Mouse (Mus musculus): ENCODE measurements around the gene Lypd5. TPM values are rescaled to one million over a fixed set of nuclear protein-coding genes. Genes with fewer than 3 reads are reported as not detected.

The Lypd5 gene
- polyA plus RNA-seq, 1 experiment from 2014 or later = not detected

GRCm38 (mm10) chr7:24372786-24373185, 23.8 kb downstream of the Lypd5 start:
- Histone ChIP-seq H3K36me3 (no peaks in the 10 kb centered on the region), H3K27ac (no peak overlapping the region), H3K4me2 (replicated peaks) (no peak overlapping the region), H3K27me3 (peaks cover 12% of the 10 kb centered on the region), H3K9ac (no peak overlapping the region), H3K4me3 (no peak overlapping the region), H3K4me1 (peaks cover 19% of the 10 kb centered on the region), H3K9me3 (no peaks in the 10 kb centered on the region)
- WGBS = 65% methylated on average over 4 of the region's 4 CpGs
- ATAC-seq (ENCODE audit: insufficient number of reproducible peaks, insufficient read depth, low FRiP score, low TSS enrichment) = no peak

DNA sequence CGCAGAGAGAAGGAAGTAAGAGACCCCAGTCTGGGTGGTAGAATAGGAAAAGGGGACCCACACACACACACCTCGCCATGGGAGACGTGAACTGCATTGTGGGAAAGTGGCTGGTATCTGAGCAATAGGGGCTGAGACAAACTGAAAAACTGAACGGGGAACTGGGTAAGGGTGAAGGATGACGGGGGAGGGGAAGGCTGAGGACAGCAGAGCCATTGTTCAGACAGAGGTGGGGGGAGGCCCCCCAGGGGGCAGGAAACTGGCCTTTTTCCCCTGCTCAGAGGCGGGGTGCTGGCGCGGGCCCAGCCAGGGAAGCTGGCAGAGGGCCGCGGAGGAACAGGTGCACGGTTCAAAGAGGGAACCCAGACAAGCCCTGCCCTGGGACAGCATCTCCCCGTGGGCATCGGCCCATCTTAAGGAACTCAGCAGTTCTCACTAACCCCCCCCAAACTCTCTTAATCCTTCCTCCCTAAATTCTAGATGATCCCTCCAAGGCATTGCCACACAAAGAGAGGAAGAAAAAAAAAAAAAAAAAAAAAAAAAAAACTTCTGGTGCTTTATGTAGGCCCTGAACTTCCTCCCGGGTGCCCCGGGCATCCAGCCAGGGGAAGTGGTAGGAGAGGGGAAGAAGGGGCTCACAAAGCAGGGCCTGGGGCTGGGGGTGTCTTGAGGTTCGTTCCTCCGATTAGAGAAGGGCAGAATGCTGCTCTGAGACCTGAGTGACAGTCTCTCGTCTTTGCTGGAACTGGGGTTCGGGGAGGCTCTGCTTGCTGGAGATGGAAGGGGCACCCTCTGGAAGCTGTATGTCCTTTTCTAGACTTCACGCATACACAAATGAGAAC, 24.8 kb downstream of the Lypd5 start:
- no peak overlapping the region for H3K9ac ChIP-seq
- H3K9me3 ChIP-seq = no peaks in the 10 kb centered on the region
- H3K4me3 ChIP-seq = no peak overlapping the region
- 40% methylated on average over 15 of the region's 20 CpGs for WGBS
- ATAC-seq (ENCODE audit: insufficient number of reproducible peaks, insufficient read depth, low FRiP score, low TSS enrichment) = no peak
- peaks cover 22% of the 10 kb centered on the region for H3K4me1 ChIP-seq
- peaks cover 12% of the 10 kb centered on the region for H3K27me3 ChIP-seq
- 0 out of 2 replicates have a peak overlapping the region, but pooled peaks have one; percentile 3 for H3K4me2 ChIP-seq (replicated peaks)
- peak overlapping the region; percentile 63; the same call in 1 of the 2 replicates for H3K27ac ChIP-seq
- H3K36me3 ChIP-seq = no peaks in the 10 kb centered on the region

DNA sequence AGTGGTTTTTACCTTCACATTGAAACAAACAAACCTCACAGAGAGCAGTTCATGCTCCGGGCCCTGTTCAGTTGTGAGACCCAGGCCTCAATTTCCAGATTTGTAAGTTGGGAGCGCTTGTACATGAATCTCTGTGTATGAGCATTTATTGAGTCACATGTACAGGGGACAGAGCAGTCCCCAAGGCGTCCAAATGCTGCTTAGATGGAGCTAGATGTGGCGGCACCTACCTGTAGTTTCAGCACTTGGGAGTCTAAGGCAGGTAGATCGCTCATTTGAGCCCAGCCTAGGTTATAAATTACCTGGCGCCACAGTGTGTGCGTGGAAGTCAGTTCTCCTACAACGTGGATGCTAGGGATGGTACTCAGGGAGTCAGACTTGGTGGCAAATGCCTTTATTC, 27.5 kb downstream of the Lypd5 start:
- Histone ChIP-seq H3K27me3 (peaks cover 12% of the 10 kb centered on the region), H3K9me3 (no peaks in the 10 kb centered on the region), H3K36me3 (no peaks in the 10 kb centered on the region), H3K27ac (no peak overlapping the region), H3K4me2 (replicated peaks) (no peak overlapping the region), H3K9ac (no peak overlapping the region), H3K4me1 (peaks cover 33% of the 10 kb centered on the region), H3K4me3 (no peak overlapping the region)
- no peak for ATAC-seq (ENCODE audit: insufficient number of reproducible peaks, insufficient read depth, low FRiP score, low TSS enrichment)
- 86% methylated on average over 8 of the region's 8 CpGs for WGBS

GRCm38 (mm10) chr7:24377091-24377865, 28.3 kb downstream of the Lypd5 start:
- 8% methylated on average over 49 of the region's 49 CpGs for WGBS

DNA sequence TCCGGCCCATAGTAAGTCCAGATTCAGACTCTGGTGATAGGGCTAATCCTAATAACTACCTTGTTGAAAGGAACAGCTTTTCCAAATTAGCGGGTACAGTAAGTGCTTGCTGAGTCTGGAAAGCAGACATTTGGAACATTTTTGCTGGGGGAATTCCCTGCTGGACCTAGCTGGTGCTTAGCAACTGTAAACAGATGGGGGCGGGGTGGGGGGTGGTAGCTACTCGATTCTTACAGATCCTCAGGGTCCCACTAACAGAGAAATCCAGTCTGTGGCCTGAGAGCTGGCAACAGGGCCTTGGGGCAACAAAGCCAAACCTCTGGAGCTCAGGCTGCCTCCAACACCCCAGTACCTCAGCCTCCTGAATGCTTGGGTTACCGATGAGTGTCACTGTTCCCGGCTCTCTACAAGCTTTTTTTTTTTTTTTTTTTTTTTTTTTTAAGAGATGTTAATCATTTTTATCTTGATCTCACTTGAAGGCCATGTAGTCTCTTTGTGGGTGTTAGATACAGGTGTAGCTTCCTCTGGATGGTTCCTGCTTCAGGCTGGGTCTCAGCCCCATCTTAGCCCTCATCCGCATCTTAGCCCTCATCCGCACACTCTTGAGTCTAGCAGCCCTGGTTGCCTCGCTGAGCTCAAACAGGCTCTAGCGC, 29.2 kb downstream of the Lypd5 start:
- WGBS = 55% methylated on average over 10 of the region's 10 CpGs
- Histone ChIP-seq H3K9me3 (no peaks in the 10 kb centered on the region), H3K9ac (no peak overlapping the region), H3K27me3 (peaks cover 12% of the 10 kb centered on the region), H3K4me2 (replicated peaks) (0 out of 2 replicates have a peak overlapping the region, but pooled peaks have one; percentile 56), H3K4me3 (no peak overlapping the region), H3K27ac (0 out of 2 replicates have a peak overlapping the region, but pooled peaks have one; percentile 57), H3K4me1 (peaks cover 32% of the 10 kb centered on the region), H3K36me3 (no peaks in the 10 kb centered on the region)
- no peak for ATAC-seq (ENCODE audit: insufficient number of reproducible peaks, insufficient read depth, low FRiP score, low TSS enrichment)

More at GRCm38 (mm10) chr7:24377091-24377865, 28.3 kb downstream of the Lypd5 start:
- Histone ChIP-seq H3K9ac (peak overlapping the region; percentile 33), H3K27me3 (peaks cover 12% of the 10 kb centered on the region), H3K9me3 (no peaks in the 10 kb centered on the region), H3K4me1 (peaks cover 33% of the 10 kb centered on the region), H3K4me2 (replicated peaks) (peak overlapping the region; percentile 56), H3K27ac (0 out of 2 replicates have a peak overlapping the region, but pooled peaks have one; percentile 46), H3K36me3 (no peaks in the 10 kb centered on the region), H3K4me3 (peak overlapping the region; percentile 18)
- ATAC-seq (ENCODE audit: insufficient number of reproducible peaks, insufficient read depth, low FRiP score, low TSS enrichment) = 0 out of 2 replicates have a peak, but pooled peaks have one; percentile 17

GRCm38 (mm10) chr7:24379934-24380333, 30.9 kb downstream of the Lypd5 start:
- WGBS = 24% methylated on average over 7 of the region's 7 CpGs
- Histone ChIP-seq H3K36me3 (no peaks in the 10 kb centered on the region), H3K9ac (no peak overlapping the region), H3K4me3 (no peak overlapping the region), H3K4me1 (peaks cover 27% of the 10 kb centered on the region), H3K27ac (peak overlapping the region; percentile 69), H3K4me2 (replicated peaks) (peak overlapping the region; percentile 10; the same call in 1 of the 2 replicates), H3K9me3 (no peaks in the 10 kb centered on the region), H3K27me3 (peaks cover 17% of the 10 kb centered on the region)
- peak; percentile 53; the same call in 1 of the 2 replicates for ATAC-seq (ENCODE audit: insufficient number of reproducible peaks, insufficient read depth, low FRiP score, low TSS enrichment)

DNA sequence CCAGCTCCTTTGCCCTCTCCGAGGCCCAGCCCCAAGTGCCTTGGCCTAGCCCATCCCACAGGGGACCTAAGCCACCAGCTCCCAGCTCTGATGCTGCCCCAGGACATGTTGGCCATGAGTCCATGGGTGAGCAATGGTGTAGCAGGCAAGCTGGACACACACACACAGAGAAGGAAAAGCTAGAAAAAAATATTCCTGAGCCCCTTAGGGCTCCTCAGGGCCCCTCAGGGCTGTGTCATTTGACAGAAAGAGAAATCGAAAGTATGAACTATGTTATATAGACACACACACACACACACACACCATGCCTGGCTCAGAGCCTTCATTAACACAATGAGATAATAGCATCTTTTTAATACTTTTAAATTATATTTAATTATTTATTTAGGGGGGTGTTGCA, 31.4 kb downstream of the Lypd5 start:
- Histone ChIP-seq H3K4me1 (peaks cover 27% of the 10 kb centered on the region), H3K9ac (no peak overlapping the region), H3K27ac (peak overlapping the region; percentile 69), H3K9me3 (no peaks in the 10 kb centered on the region), H3K36me3 (no peaks in the 10 kb centered on the region), H3K27me3 (peaks cover 17% of the 10 kb centered on the region), H3K4me2 (replicated peaks) (peak overlapping the region; percentile 10; the same call in 1 of the 2 replicates), H3K4me3 (no peak overlapping the region)
- 49% methylated on average over 2 of the region's 2 CpGs for WGBS
- 0 out of 2 replicates have a peak, but pooled peaks have one; percentile 6 for ATAC-seq (ENCODE audit: insufficient number of reproducible peaks, insufficient read depth, low FRiP score, low TSS enrichment)

DNA sequence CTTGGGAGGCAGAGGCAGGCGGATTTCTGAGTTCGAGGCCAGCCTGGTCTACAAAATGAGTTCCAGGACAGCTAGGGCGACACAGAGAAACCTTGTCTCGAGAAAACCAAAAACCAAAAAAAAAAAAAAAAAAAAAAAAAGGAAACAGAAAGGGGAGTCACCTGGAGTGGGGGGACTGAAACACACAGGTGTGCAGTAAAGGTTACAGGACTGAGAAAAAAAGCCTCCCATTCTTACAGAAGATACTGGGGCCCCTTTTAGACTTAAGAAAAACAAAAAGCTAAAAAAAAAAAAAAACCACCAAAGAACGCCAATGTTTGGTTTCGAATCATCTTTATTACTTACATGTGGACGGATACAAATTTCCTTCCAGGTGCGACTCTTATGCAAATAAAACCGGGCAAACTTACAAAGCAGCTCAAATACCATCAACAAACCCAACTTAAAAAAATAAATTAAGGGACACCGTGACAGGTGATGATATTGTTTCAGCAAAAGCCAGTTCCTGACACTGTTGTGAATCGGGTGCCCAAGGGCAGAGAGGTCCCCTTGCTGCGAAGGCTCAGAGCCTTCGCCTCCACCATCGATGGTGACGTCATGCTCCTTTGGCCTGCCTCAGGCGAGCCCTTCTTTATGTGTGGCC, 33.9 kb downstream of the Lypd5 start:
- Histone ChIP-seq H3K27ac (no peak overlapping the region), H3K9ac (no peak overlapping the region), H3K36me3 (no peaks in the 10 kb centered on the region), H3K9me3 (no peaks in the 10 kb centered on the region), H3K4me3 (no peak overlapping the region), H3K4me1 (peaks cover 17% of the 10 kb centered on the region; the same call in 1 of the 2 replicates), H3K27me3 (0 out of 2 replicates have a peak, but pooled peaks cover 5% of the 10 kb centered on the region), H3K4me2 (replicated peaks) (no peak overlapping the region)
- 66% methylated on average over 16 of the region's 16 CpGs for WGBS
- no peak for ATAC-seq (ENCODE audit: insufficient number of reproducible peaks, insufficient read depth, low FRiP score, low TSS enrichment)

DNA sequence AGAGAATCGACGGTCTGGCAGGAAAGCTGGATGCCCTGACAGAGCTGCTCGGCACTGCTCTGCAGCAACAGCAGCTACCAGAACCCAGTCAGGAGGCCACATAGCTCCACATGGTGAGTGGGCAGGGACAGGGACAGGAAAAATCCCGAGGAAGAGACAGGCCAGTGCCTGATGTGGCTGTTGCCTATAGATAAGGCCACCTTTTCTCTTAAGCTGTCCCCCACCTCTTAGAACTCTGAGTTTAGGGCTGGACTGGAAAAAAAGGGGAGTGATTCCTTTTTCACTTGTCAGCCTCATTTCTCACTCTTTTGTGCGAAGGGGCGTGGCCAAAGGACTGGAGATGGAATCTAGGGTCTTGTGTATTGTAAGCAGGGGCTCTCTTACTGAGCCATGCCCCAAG, 35.1 kb downstream of the Lypd5 start:
- no peaks in the 10 kb centered on the region for H3K36me3 ChIP-seq
- H3K27ac ChIP-seq = no peak overlapping the region
- H3K4me2 ChIP-seq (replicated peaks) = 0 out of 2 replicates have a peak overlapping the region, but pooled peaks have one; percentile 5
- no peak for ATAC-seq (ENCODE audit: insufficient number of reproducible peaks, insufficient read depth, low FRiP score, low TSS enrichment)
- H3K4me1 ChIP-seq = peaks cover 12% of the 10 kb centered on the region; the same call in 1 of the 2 replicates
- 0 out of 2 replicates have a peak, but pooled peaks cover 5% of the 10 kb centered on the region for H3K27me3 ChIP-seq
- H3K4me3 ChIP-seq = no peak overlapping the region
- H3K9ac ChIP-seq = no peak overlapping the region
- H3K9me3 ChIP-seq = no peaks in the 10 kb centered on the region
- 66% methylated on average over 6 of the region's 6 CpGs for WGBS

DNA sequence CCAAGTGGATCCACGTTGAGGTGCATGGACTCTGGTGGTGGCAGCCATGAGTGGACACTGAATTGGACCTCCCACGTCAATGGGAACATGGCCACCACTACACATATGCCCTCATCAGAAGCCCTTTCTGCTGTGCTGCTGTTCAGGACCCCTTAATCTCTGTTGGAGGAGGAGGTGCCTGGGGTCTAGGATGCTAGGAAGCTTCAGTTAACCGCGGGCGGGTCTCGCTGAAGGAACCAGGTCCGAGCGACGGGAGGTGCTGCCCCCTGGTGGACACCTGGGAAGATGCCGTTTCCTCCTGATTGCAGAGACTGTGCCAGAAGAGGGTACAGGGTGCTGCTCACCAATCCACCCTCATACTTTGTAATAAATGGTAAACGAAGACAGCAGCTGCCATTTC, 35.8 kb downstream of the Lypd5 start:
- 0 out of 2 replicates have a peak overlapping the region, but pooled peaks have one; percentile 5 for H3K4me2 ChIP-seq (replicated peaks)
- H3K27me3 ChIP-seq = 0 out of 2 replicates have a peak, but pooled peaks cover 5% of the 10 kb centered on the region
- no peak overlapping the region for H3K9ac ChIP-seq
- no peaks in the 10 kb centered on the region for H3K36me3 ChIP-seq
- 8% methylated on average over 11 of the region's 11 CpGs for WGBS
- peaks cover 11% of the 10 kb centered on the region; the same call in 1 of the 2 replicates for H3K4me1 ChIP-seq
- no peaks in the 10 kb centered on the region for H3K9me3 ChIP-seq
- H3K4me3 ChIP-seq = no peak overlapping the region
- H3K27ac ChIP-seq = no peak overlapping the region
- ATAC-seq (ENCODE audit: insufficient number of reproducible peaks, insufficient read depth, low FRiP score, low TSS enrichment) = no peak
